Mouse (Mus musculus): ENCODE results near the gene Zp3. TPM values are rescaled to one million over a fixed set of nuclear protein-coding genes. Genes with fewer than 3 reads are reported as not detected.
A peak's percentile ranks its signal among the peaks of the same experiment; 100 is the strongest.

Zp3 gene
- polyA plus RNA-seq, 1 experiment from 2014 or later: not detected

DNA sequence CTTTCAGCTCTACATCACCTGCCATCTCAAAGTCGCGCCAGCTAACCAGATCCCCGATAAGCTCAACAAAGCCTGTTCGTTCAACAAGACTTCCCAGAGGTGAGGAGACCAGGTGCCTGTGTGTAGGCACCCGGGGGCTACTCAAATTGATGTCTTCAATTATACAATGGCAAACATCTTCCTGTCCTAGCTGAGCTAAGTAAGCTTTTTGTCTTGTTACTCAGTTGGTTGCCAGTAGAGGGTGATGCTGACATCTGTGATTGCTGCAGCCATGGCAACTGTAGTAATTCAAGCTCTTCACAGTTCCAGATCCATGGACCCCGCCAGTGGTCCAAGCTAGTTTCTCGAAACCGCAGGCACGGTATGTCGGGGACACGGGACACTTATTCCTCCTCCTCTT, 7.3 kb downstream of the Zp3 start:
- H3K4me1 ChIP-seq (replicated peaks; ENCODE audit: control insufficient read depth, insufficient read depth, low read length): no peaks in the 10 kb centered on the region
- no peak overlapping the region for H3K9ac ChIP-seq (ENCODE audit: low read depth, low read length)
- 61% methylated on average over 11 of the region's 11 CpGs for WGBS
- H3K36me3 ChIP-seq (ENCODE audit: control insufficient read depth, insufficient read depth, low read length): no peaks in the 10 kb centered on the region
- no peak for DNase-seq (ENCODE audit: low spot score)
- H3K9me3 ChIP-seq (ENCODE audit: control insufficient read depth, low read length): no peaks in the 10 kb centered on the region
- H3K27ac ChIP-seq (ENCODE audit: low read depth, low read length): no peak overlapping the region
- H3K4me3 ChIP-seq (ENCODE audit: low read depth, low read length): no peak overlapping the region
- H3K4me2 ChIP-seq (replicated peaks; ENCODE audit: low read depth, low read length): no peak overlapping the region
- no peak for ATAC-seq (ENCODE audit: low FRiP score)
- H3K27me3 ChIP-seq (ENCODE audit: control insufficient read depth, insufficient read depth, low read length): no peaks in the 10 kb centered on the region

GRCm38 (mm10) chr5:135990601-135991000, 10.7 kb downstream of the Zp3 start:
- H3K9me3 ChIP-seq (ENCODE audit: control insufficient read depth, low read length): no peaks in the 10 kb centered on the region
- H3K4me3 ChIP-seq (ENCODE audit: low read depth, low read length): no peak overlapping the region
- H3K4me2 ChIP-seq (replicated peaks; ENCODE audit: low read depth, low read length): no peak overlapping the region
- DNase-seq (ENCODE audit: low spot score) (no peak), ATAC-seq (ENCODE audit: low FRiP score) (no peak)
- H3K36me3 ChIP-seq (ENCODE audit: control insufficient read depth, insufficient read depth, low read length): no peaks in the 10 kb centered on the region
- 76% methylated on average over 5 of the region's 5 CpGs for WGBS
- H3K27me3 ChIP-seq (ENCODE audit: control insufficient read depth, insufficient read depth, low read length): no peaks in the 10 kb centered on the region
- no peak overlapping the region for H3K27ac ChIP-seq (ENCODE audit: low read depth, low read length)
- 0 out of 2 replicates have a peak, but pooled peaks cover 3% of the 10 kb centered on the region for H3K4me1 ChIP-seq (replicated peaks; ENCODE audit: control insufficient read depth, insufficient read depth, low read length)
- no peak overlapping the region for H3K9ac ChIP-seq (ENCODE audit: low read depth, low read length)

DNA sequence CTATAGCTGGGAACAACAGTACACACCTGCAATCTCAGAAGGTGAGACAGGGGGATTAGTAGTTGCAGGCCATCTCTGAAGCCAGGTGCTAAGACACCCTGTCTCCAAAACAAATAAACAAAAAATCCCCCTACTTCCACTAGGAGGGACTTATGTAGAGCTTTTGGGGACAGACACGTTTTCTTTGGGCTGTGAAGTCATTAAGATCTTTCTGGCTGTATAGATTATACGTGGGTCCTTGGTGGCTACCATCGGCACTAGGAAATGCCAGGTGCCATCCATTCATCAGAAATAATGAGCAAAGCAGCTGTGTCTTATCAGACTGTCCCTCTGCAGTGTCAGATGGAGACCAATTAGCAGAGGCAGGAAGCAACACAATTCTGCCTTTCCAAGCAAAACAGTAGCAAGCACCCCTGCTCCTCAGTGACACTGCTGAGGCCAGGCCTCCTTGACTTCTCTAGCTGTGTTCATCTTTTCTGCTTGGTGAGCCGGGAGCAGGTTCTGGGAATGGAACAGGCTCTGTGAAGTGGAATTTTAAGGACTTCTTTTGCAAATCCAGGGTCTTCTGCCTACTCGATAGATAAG, 13.6 kb downstream of the Zp3 start:
- Histone ChIP-seq H3K4me2 (replicated peaks; ENCODE audit: low read depth, low read length) (no peak overlapping the region), H3K9ac (ENCODE audit: low read depth, low read length) (no peak overlapping the region), H3K27me3 (ENCODE audit: control insufficient read depth, insufficient read depth, low read length) (no peaks in the 10 kb centered on the region), H3K4me3 (ENCODE audit: low read depth, low read length) (no peak overlapping the region), H3K9me3 (ENCODE audit: control insufficient read depth, low read length) (no peaks in the 10 kb centered on the region), H3K4me1 (replicated peaks; ENCODE audit: control insufficient read depth, insufficient read depth, low read length) (0 out of 2 replicates have a peak, but pooled peaks cover 4% of the 10 kb centered on the region), H3K27ac (ENCODE audit: low read depth, low read length) (peak overlapping the region; percentile 24; the same call in 1 of the 2 replicates), H3K36me3 (ENCODE audit: control insufficient read depth, insufficient read depth, low read length) (peaks cover 8% of the 10 kb centered on the region; the same call in 1 of the 2 replicates)
- no peak for DNase-seq (ENCODE audit: low spot score)
- no peak for ATAC-seq (ENCODE audit: low FRiP score)
- 71% methylated on average over 5 of the region's 5 CpGs for WGBS

DNA sequence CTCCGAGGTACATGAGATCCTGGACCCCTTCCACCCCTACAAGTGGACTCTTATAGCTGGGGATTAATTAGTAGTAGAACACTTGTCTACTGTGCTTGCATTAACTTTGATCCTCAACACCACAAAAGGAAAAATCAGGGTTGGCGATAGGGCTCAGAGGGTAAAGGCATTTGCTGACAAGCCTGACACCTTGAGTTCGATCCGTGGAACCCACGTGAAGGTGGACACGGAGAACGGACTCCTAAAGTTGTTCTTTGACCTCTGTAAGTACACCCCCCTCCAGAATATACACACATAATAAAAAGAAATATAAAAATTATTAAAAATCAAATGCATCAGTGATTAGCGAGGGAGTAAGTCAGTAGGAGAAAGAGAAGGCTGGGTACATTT, 14.4 kb downstream of the Zp3 start:
- no peaks in the 10 kb centered on the region for H3K9me3 ChIP-seq (ENCODE audit: control insufficient read depth, low read length)
- H3K36me3 ChIP-seq (ENCODE audit: control insufficient read depth, insufficient read depth, low read length): peaks cover 14% of the 10 kb centered on the region
- no peak overlapping the region for H3K27ac ChIP-seq (ENCODE audit: low read depth, low read length)
- 63% methylated on average over 8 of the region's 8 CpGs for WGBS
- no peak for DNase-seq (ENCODE audit: low spot score)
- no peak overlapping the region for H3K9ac ChIP-seq (ENCODE audit: low read depth, low read length)
- H3K4me3 ChIP-seq (ENCODE audit: low read depth, low read length): no peak overlapping the region; the same call in 1 of the 2 replicates
- 0 out of 2 replicates have a peak, but pooled peaks have one; percentile 10 for ATAC-seq (ENCODE audit: low FRiP score)
- 0 out of 2 replicates have a peak, but pooled peaks cover 4% of the 10 kb centered on the region for H3K4me1 ChIP-seq (replicated peaks; ENCODE audit: control insufficient read depth, insufficient read depth, low read length)
- H3K27me3 ChIP-seq (ENCODE audit: control insufficient read depth, insufficient read depth, low read length): no peaks in the 10 kb centered on the region
- H3K4me2 ChIP-seq (replicated peaks; ENCODE audit: low read depth, low read length): no peak overlapping the region

- ATAC-seq (ENCODE audit: low FRiP score): peak; percentile 94
- no peaks in the 10 kb centered on the region for H3K9me3 ChIP-seq (ENCODE audit: control insufficient read depth, low read length)
- peak; percentile 94 for DNase-seq (ENCODE audit: low spot score)
- peaks cover 17% of the 10 kb centered on the region for H3K36me3 ChIP-seq (ENCODE audit: control insufficient read depth, insufficient read depth, low read length)
- 0 out of 2 replicates have a peak, but pooled peaks cover 4% of the 10 kb centered on the region for H3K4me1 ChIP-seq (replicated peaks; ENCODE audit: control insufficient read depth, insufficient read depth, low read length)
- peak within 1 kb of the TSS; percentile 87 for H3K9ac ChIP-seq (ENCODE audit: low read depth, low read length)
- H3K27me3 ChIP-seq (ENCODE audit: control insufficient read depth, insufficient read depth, low read length): no peaks in the 10 kb centered on the region
- H3K4me3 ChIP-seq (ENCODE audit: low read depth, low read length): peak within 1 kb of the TSS; percentile 79
- peak within 1 kb of the TSS; percentile 65 for H3K27ac ChIP-seq (ENCODE audit: low read depth, low read length)
- H3K4me2 ChIP-seq (replicated peaks; ENCODE audit: low read depth, low read length): peak within 1 kb of the TSS; percentile 75
- under 1% methylated on average over 46 of the region's 47 CpGs for WGBS
Observed at GRCm38 (mm10) chr5:135994725-135995687, 15.1 kb downstream of the Zp3 start, which contains the start of gene Dtx2. TSS of gene Dtx2 (plus strand) at chr5:135994800.

DNA sequence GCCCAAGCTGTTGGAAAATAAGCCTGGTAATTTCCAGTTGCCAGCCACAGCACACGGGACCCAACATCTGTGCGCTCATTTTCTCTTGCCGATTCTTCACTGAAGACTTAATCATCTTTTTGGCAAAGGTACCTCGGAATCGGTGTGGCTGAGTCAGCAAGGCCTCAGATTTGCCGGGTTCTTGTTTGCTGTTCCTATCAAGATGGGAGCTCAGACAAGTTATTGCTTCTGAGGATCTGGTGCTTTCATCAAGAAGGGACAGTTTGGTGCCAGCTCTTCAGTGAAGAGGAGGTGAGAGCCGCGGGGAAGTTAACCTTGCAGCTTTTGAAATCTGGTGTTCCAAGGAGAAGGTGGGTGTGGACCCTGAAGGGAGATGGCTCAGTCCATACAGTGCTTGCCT, 16.3 kb downstream of the Zp3 start:
- Histone ChIP-seq H3K36me3 (ENCODE audit: control insufficient read depth, insufficient read depth, low read length) (peaks cover 17% of the 10 kb centered on the region), H3K27ac (ENCODE audit: low read depth, low read length) (no peak overlapping the region), H3K9me3 (ENCODE audit: control insufficient read depth, low read length) (no peaks in the 10 kb centered on the region), H3K4me1 (replicated peaks; ENCODE audit: control insufficient read depth, insufficient read depth, low read length) (0 out of 2 replicates have a peak, but pooled peaks cover 4% of the 10 kb centered on the region), H3K27me3 (ENCODE audit: control insufficient read depth, insufficient read depth, low read length) (no peaks in the 10 kb centered on the region), H3K4me2 (replicated peaks; ENCODE audit: low read depth, low read length) (no peak overlapping the region), H3K4me3 (ENCODE audit: low read depth, low read length) (no peak overlapping the region), H3K9ac (ENCODE audit: low read depth, low read length) (no peak overlapping the region; the same call in 1 of the 2 replicates)
- WGBS: 93% methylated on average over 8 of the region's 8 CpGs
- no peak for ATAC-seq (ENCODE audit: low FRiP score)
- DNase-seq (ENCODE audit: low spot score): no peak

- Histone ChIP-seq H3K36me3 (ENCODE audit: control insufficient read depth, insufficient read depth, low read length) (peaks cover 17% of the 10 kb centered on the region), H3K27me3 (ENCODE audit: control insufficient read depth, insufficient read depth, low read length) (no peaks in the 10 kb centered on the region), H3K27ac (ENCODE audit: low read depth, low read length) (no peak overlapping the region), H3K9ac (ENCODE audit: low read depth, low read length) (no peak overlapping the region), H3K4me3 (ENCODE audit: low read depth, low read length) (no peak overlapping the region), H3K4me2 (replicated peaks; ENCODE audit: low read depth, low read length) (no peak overlapping the region), H3K9me3 (ENCODE audit: control insufficient read depth, low read length) (no peaks in the 10 kb centered on the region), H3K4me1 (replicated peaks; ENCODE audit: control insufficient read depth, insufficient read depth, low read length) (no peaks in the 10 kb centered on the region)
- 92% methylated on average over 6 of the region's 6 CpGs for WGBS
- ATAC-seq (ENCODE audit: low FRiP score) (no peak), DNase-seq (ENCODE audit: low spot score) (no peak)
Observed at GRCm38 (mm10) chr5:136001222-136001621, 21.3 kb downstream of the Zp3 start.

DNA sequence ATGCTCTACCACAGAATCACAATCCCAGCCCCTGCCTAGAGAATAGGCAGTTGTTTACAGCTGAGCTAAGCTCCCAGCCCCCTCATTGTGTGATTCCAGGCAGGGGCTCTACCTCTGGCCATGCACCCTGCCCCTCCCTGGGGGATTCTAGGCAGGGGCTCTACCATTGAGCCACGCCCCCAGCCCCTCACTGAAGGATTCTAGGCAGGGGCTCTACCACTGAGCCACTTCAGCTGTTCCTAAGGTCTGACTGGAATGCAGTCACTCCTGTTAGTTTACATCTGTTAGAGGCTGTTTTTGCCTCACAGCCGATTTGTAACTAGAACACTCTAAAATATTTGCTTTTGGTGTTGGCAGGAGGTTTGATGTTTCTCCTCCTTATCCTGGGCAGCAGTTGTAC, 22.4 kb downstream of the Zp3 start:
- Histone ChIP-seq H3K4me3 (ENCODE audit: low read depth, low read length) (no peak overlapping the region), H3K4me2 (replicated peaks; ENCODE audit: low read depth, low read length) (no peak overlapping the region), H3K9ac (ENCODE audit: low read depth, low read length) (no peak overlapping the region), H3K9me3 (ENCODE audit: control insufficient read depth, low read length) (no peaks in the 10 kb centered on the region), H3K27ac (ENCODE audit: low read depth, low read length) (no peak overlapping the region), H3K27me3 (ENCODE audit: control insufficient read depth, insufficient read depth, low read length) (no peaks in the 10 kb centered on the region), H3K4me1 (replicated peaks; ENCODE audit: control insufficient read depth, insufficient read depth, low read length) (no peaks in the 10 kb centered on the region), H3K36me3 (ENCODE audit: control insufficient read depth, insufficient read depth, low read length) (peaks cover 17% of the 10 kb centered on the region)
- 70% methylated on average over 2 of the region's 2 CpGs for WGBS
- no peak for ATAC-seq (ENCODE audit: low FRiP score)
- DNase-seq (ENCODE audit: low spot score): no peak

All from hindbrain, embryonic 11.5 days (tissue).